Mouse (Mus musculus) kidney, embryonic 14.5 days (tissue): Measurements from ENCODE around the gene Acadm. TPM values are rescaled to one million over a fixed set of nuclear protein-coding genes. Genes with fewer than 3 reads are reported as not detected.

ENCODE experiments used
- ATAC-seq: fragments of 200-750 bp; cut with Nextera tagmentation; 2 replicates; pipeline ENCODE4 v1.8.0; 2017; ENCODE audit warnings: moderate number of reproducible peaks, mild to moderate bottlenecking, moderate TSS enrichment, moderate library complexity; ENCODE audit not compliant: low FRiP score, low TSS enrichment
- H3K27ac ChIP-seq: fragments of 300-500 bp; sonication (generic); 2 replicates; pipeline ENCODE4 v1.5.1; 2014; ENCODE audit warnings: low read depth, mild to moderate bottlenecking, low read length, moderate library complexity, mixed read lengths
- H3K27me3 ChIP-seq: fragments of 300-500 bp; sonication (generic); 2 replicates; pipeline ENCODE4 v1.6.1; 2014; ENCODE audit warnings: mild to moderate bottlenecking, low read length; ENCODE audit not compliant: control insufficient read depth, insufficient read depth
- H3K36me3 ChIP-seq: fragments of 300-500 bp; sonication (generic); 2 replicates; pipeline ENCODE4 v1.6.1; 2014; ENCODE audit warnings: low read length, mixed read lengths; ENCODE audit not compliant: control insufficient read depth, insufficient read depth
- H3K4me1 ChIP-seq: fragments of 300-500 bp; sonication (generic); 2 replicates; pipeline ENCODE4 v1.6.1; 2014; ENCODE audit warnings: low read length, mixed read lengths; ENCODE audit not compliant: control insufficient read depth, insufficient read depth
- H3K4me2 ChIP-seq: fragments of 300-500 bp; sonication (generic); replicated peaks from 2 replicates; pipeline ENCODE4 v1.6.1; 2014; ENCODE audit warnings: low read depth, mild to moderate bottlenecking, low read length
- H3K4me3 ChIP-seq: fragments of 300-500 bp; sonication (generic); 2 replicates; pipeline ENCODE4 v1.5.1; 2014; ENCODE audit warnings: mild to moderate bottlenecking, low read length
- H3K9ac ChIP-seq: fragments of 300-500 bp; sonication (generic); 2 replicates; pipeline ENCODE4 v1.6.1; 2014; ENCODE audit warnings: low read depth, mild to moderate bottlenecking, low read length, moderate library complexity
- H3K9me3 ChIP-seq: fragments of 300-500 bp; sonication (generic); 2 replicates; pipeline ENCODE4 v1.6.1; 2016; ENCODE audit warnings: low read length; ENCODE audit not compliant: control insufficient read depth
- WGBS: fragments of 180-500 bp; shearing (Covaris S2); extraction: QIAGEN DNeasy Blood & Tissue Kit; methylation state at CpG from one replicate; pipeline ENCODE4 v1.1.7; 2014; 5-methylcytosine and 5-hydroxymethylcytosine counted together
- polyA plus RNA-seq: library from polyadenylated mRNA; unstranded; fragments of >200 nt; fragmentation: Nextera tagmentation; extraction: Ambion mirVana; gene quantifications from 2 replicates; pipeline ENCODE4 v1.2.1, GENCODE M21; 2014

Acadm gene
- polyA plus RNA-seq, 1 experiment from 2014 or later: 81.1 TPM

DNA sequence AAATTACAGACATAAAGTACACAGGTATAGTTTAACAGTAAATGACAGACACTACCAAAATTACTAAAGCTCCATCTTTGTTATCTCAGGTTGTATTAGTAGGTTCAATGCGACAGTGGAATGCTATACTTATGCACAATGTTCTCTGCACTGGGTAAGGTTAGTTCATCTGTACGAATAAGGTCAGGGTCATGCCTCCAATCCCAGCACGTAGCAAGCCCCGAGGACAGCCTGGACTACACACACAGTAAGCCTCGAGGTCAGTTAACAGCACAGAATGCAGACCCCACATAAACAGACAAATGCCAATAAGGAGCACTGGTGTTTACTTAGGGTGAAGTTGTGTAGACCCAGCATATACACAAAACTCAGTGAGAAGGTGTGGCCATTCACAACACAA, 35.5 kb downstream of the Acadm start:
- H3K9me3 ChIP-seq: no peaks in the 10 kb centered on the region
- no peaks in the 10 kb centered on the region for H3K27me3 ChIP-seq
- no peak for ATAC-seq
- peaks cover 77% of the 10 kb centered on the region for H3K36me3 ChIP-seq
- no peak overlapping the region for H3K4me3 ChIP-seq
- H3K9ac ChIP-seq: no peak overlapping the region
- H3K27ac ChIP-seq: no peak overlapping the region
- H3K4me2 ChIP-seq: no peak overlapping the region
- peaks cover 31% of the 10 kb centered on the region for H3K4me1 ChIP-seq
- WGBS: 79% methylated on average over 5 of the region's 5 CpGs

DNA sequence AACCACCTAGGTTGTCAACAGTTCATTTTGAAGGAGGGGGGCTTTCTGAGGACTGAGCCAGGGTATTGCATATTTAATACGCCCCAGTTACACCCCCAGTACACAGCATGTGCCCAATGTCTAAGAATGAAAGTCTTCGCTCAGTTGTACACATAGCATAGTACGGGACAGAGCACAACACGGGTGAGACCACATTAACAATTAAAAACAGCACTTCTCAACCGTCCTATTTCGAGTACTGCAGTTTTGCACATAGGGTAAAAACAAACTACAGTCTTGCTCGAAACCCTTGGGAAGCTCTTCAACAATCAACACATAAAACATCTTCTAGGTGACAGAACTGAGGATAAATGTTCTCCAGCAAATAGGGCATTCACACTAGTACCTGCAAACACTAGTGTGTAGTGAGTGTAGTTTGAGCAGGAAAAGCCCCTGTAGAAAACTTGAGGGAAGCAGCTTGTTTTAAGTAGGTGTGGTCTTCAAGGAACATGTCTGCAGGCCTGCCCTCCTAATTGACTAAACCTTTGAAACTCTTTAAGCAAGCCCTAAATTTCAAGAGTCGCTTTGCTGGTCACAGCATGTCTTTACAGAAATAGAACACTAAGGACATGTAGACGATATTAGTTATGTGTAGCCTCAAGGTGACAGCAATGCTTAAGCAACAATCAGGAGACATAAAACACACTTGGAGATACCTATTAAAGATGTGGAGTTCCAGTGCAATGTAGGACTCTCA, 38.1 kb downstream of the Acadm start, which contains the start of gene Msh4:
Gene Msh4 (minus strand): TSS at position 3 of the 736 bp plus-strand sequence.
- Histone ChIP-seq H3K4me2 (no peak within 1 kb of the TSS), H3K9ac (no peak within 1 kb of the TSS), H3K36me3 (peaks cover 78% of the 10 kb centered on the region), H3K27me3 (no peaks in the 10 kb centered on the region), H3K4me3 (no peak within 1 kb of the TSS), H3K27ac (no peak within 1 kb of the TSS), H3K9me3 (no peaks in the 10 kb centered on the region), H3K4me1 (peaks cover 22% of the 10 kb centered on the region)
- WGBS: 91% methylated on average over 9 of the region's 9 CpGs
- ATAC-seq: 0 out of 2 replicates have a peak, but pooled peaks have one; percentile 10

DNA sequence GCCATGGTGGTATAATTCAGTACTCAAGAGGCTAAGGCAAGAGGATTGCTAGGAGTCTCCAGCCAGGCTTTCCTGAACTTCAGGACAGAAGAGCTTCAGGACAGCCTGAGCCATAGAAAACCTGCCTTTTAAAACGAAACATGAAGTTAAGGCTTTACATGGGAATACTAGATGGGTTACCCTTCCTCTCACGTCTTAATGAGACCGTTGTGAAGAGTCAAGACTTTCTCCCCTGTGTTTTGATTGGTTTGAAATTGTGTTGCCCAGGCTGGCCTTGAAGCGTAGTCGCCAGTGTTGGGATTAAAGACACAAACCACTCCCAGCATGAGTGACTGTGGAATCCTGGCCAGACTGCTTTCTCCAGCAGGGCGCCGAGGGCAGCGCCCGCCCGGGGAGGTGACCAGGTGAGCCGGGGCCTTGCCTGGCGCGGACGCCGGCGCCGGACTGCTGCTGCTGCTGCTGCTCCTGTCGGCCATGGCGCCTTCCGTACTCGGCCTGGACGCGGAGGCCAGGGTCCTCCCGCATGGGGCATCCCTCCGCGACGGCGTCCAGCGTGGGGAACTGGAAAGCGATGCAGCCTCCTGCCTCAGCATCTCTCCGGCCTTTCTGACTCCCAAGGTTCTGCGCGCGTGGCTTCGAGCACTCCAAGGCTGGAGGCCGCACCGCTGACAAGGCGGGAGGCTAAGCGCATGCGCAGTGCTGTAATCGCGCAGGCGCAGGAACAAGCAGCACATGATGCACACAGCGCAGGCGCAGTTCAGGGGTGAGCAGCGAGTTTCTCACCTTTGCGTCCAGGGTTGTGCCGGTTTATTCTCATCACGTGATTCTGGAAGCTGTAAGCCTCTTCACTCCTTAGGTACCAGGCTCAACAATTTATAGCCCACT, 38.9 kb downstream of the Acadm start:
- H3K4me1 ChIP-seq: peaks cover 14% of the 10 kb centered on the region
- H3K36me3 ChIP-seq: peaks cover 70% of the 10 kb centered on the region
- H3K4me2 ChIP-seq: no peak overlapping the region
- ATAC-seq: peak; percentile 48
- 89% methylated on average over 49 of the region's 49 CpGs for WGBS
- H3K27me3 ChIP-seq: no peaks in the 10 kb centered on the region
- no peak overlapping the region for H3K27ac ChIP-seq
- H3K4me3 ChIP-seq: no peak overlapping the region
- H3K9me3 ChIP-seq: no peaks in the 10 kb centered on the region
- H3K9ac ChIP-seq: no peak overlapping the region

DNA sequence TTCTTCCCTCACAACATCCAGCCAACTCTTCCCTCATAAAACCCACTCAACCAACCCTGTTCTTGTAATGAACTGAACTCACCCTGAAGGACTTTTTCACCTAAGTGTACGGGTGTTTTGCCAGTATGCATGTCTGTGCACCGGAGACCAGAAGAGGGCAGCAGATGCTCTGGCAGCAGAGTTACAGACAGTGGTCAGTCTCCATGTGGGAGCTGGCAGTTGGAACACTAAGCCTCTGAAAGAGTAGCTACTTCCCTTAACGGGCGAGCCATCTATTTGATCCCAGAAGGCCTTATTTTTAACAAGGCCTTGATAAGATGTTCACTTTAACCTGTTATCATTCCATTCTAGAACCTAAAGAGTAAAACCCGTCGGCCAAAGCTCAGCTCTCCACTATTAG, 39.8 kb downstream of the Acadm start:
- no peak overlapping the region for H3K27ac ChIP-seq
- ATAC-seq: peak; percentile 60; the same call in 1 of the 2 replicates
- no peaks in the 10 kb centered on the region for H3K9me3 ChIP-seq
- no peaks in the 10 kb centered on the region for H3K27me3 ChIP-seq
- no peak overlapping the region for H3K9ac ChIP-seq
- peaks cover 6% of the 10 kb centered on the region for H3K4me1 ChIP-seq
- no peak overlapping the region for H3K4me2 ChIP-seq
- H3K4me3 ChIP-seq: no peak overlapping the region
- peaks cover 61% of the 10 kb centered on the region for H3K36me3 ChIP-seq
- WGBS: 66% methylated on average over 6 of the region's 6 CpGs

DNA sequence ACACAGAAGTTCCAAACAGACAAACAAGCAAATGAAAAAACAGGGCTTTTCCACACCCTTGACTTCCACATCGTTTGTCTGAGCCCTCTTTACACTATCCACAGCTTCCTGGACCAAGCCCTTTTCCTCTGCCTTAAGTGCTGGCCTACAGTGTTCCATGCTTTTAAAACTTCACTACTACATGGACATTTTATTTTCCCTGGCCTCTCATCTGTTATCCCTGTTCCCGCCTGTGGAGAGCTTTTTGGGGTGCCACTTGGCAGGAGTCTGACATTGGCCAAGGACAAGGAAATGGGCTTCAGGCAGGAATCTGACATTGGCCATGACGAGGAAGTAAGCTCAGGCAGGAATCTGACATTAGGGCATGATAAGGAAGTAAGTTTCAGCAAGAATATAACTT, 41.8 kb downstream of the Acadm start:
- WGBS: 59% methylated on average over 3 of the region's 3 CpGs
- Histone ChIP-seq H3K36me3 (peaks cover 41% of the 10 kb centered on the region), H3K4me2 (no peak overlapping the region), H3K4me1 (no peaks in the 10 kb centered on the region), H3K27me3 (no peaks in the 10 kb centered on the region), H3K4me3 (no peak overlapping the region), H3K9ac (no peak overlapping the region), H3K27ac (no peak overlapping the region), H3K9me3 (no peaks in the 10 kb centered on the region)
- no peak for ATAC-seq

DNA sequence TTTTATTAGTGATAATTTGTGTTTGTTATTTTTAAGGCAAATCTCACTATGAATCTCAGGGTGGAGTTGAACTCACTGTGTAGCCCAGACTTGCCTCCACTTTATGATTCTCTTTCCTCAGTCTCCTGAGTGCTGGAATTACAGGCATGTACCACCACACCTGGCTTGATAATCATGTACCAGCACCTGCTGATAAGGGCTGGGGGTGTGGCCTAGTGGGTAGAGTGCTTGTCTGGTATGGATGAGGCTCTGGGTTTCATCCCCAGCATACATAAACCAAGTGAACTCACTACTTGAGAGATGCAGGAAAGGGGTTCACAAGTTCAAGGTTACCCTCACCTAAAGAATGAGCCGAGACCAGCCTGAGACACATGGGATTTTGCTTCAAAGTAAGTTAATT, 42.5 kb downstream of the Acadm start:
- ATAC-seq: no peak
- Histone ChIP-seq H3K4me1 (no peaks in the 10 kb centered on the region), H3K9ac (no peak overlapping the region), H3K9me3 (no peaks in the 10 kb centered on the region), H3K4me3 (no peak overlapping the region), H3K4me2 (no peak overlapping the region), H3K36me3 (peaks cover 34% of the 10 kb centered on the region), H3K27ac (no peak overlapping the region), H3K27me3 (no peaks in the 10 kb centered on the region)
- 83% methylated on average over 1 of the region's 1 CpGs for WGBS

DNA sequence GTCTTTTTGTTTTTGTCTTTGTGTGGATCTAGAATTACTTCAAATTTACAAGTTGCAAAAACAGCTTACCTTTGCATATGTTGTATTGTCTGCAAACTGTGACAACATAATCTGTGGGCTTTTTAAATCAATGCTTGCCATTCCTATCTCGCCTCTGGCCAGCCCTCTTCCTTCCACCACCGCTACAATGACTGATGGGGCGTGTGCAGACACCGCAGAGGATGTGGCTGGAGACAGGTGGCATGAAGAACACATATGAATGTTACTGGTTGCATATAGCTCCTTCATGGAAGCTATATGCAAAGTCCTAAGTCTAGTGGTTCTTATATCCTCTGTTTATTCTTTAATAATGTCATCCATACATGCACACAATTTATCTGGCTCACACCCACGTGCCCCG, 47.2 kb downstream of the Acadm start:
- Histone ChIP-seq H3K9ac (no peak overlapping the region), H3K4me3 (no peak overlapping the region), H3K27ac (no peak overlapping the region), H3K9me3 (no peaks in the 10 kb centered on the region), H3K4me1 (no peaks in the 10 kb centered on the region), H3K36me3 (no peaks in the 10 kb centered on the region), H3K27me3 (no peaks in the 10 kb centered on the region), H3K4me2 (no peak overlapping the region)
- WGBS: 70% methylated on average over 6 of the region's 6 CpGs
- no peak for ATAC-seq

DNA sequence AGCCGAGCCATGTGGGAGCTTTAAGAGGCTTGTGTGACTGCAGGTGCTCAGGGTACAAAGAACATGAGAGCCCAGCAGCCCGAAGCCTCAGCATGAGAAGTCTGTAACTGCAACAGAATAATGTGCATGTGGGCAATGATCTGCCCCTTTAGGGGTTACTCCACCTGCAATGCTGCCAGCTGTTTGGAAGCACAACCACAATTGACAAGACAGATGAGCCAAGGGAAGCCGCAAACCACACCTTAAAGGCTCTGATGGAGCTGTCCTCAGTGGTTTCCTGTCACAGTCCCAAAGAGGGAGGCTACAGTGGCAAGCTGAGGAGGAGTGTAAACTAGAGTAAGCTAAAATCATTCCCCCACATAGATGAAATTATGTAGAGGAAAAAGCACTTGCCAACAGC, 49.0 kb downstream of the Acadm start:
- Histone ChIP-seq H3K27ac (no peak overlapping the region), H3K4me3 (no peak overlapping the region), H3K36me3 (no peaks in the 10 kb centered on the region), H3K27me3 (no peaks in the 10 kb centered on the region), H3K4me2 (no peak overlapping the region), H3K9ac (no peak overlapping the region), H3K9me3 (no peaks in the 10 kb centered on the region), H3K4me1 (no peaks in the 10 kb centered on the region)
- ATAC-seq: no peak
- whole genome bisulfite sequencing: 80% methylated on average over 3 of the region's 3 CpGs
